Mouse (Mus musculus) liver, embryonic 13.5 days (tissue): ENCODE measurements around the gene Dab2ip. TPM values are rescaled to one million over a fixed set of nuclear protein-coding genes. Genes with fewer than 3 reads are reported as not detected.

Experiments used
- ATAC-seq: fragments of 200-750 bp; cut with Nextera tagmentation; 2 replicates; pipeline ENCODE4 v1.8.0; 2017; ENCODE audit warnings: low read depth, mild to moderate bottlenecking, moderate number of reproducible peaks, moderate library complexity
- DNase-seq: peaks from one replicate; pipeline ENCODE4 v3.0.0; 2022
- H3K27ac ChIP-seq: fragments of 300-500 bp; sonication (generic); 2 replicates; pipeline ENCODE4 v1.5.1; 2015; ENCODE audit warnings: moderate library complexity, mild to moderate bottlenecking, inconsistent platforms
- H3K27me3 ChIP-seq: fragments of 300-500 bp; sonication (generic); 2 replicates; pipeline ENCODE4 v1.6.1; 2015; ENCODE audit warnings: mild to moderate bottlenecking, inconsistent platforms
- H3K36me3 ChIP-seq: fragments of 300-500 bp; sonication (generic); 2 replicates; pipeline ENCODE4 v1.6.1; 2015; ENCODE audit warnings: mild to moderate bottlenecking, inconsistent platforms
- H3K4me1 ChIP-seq: fragments of 300-500 bp; sonication (generic); replicated peaks from 2 replicates; pipeline ENCODE4 v1.6.1; 2015; ENCODE audit warnings: inconsistent platforms
- H3K4me2 ChIP-seq: fragments of 300-500 bp; sonication (generic); 2 replicates; pipeline ENCODE4 v1.6.1; 2015; ENCODE audit warnings: inconsistent platforms, mild to moderate bottlenecking, moderate library complexity
- H3K4me3 ChIP-seq: fragments of 300-500 bp; sonication (generic); replicated peaks from 2 replicates; pipeline ENCODE4 v1.5.1; 2015; ENCODE audit warnings: mild to moderate bottlenecking, inconsistent platforms
- H3K9ac ChIP-seq: fragments of 300-500 bp; sonication (generic); 2 replicates; pipeline ENCODE4 v1.6.1; 2015; ENCODE audit warnings: mild to moderate bottlenecking, inconsistent platforms
- H3K9me3 ChIP-seq: fragments of 300-500 bp; sonication (generic); replicated peaks from 2 replicates; pipeline ENCODE4 v1.6.1; 2016; ENCODE audit warnings: inconsistent platforms
- WGBS: fragments of 180-500 bp; shearing (Covaris S2); methylation state at CpG from one replicate; pipeline ENCODE4 v1.1.7; 2015; ENCODE audit not compliant: insufficient replicate concordance; 5-methylcytosine and 5-hydroxymethylcytosine counted together
- polyA plus RNA-seq: library from polyadenylated mRNA; unstranded; fragments of >200 nt; fragmentation: Nextera tagmentation; extraction: Ambion mirVana; gene quantifications from 2 replicates; pipeline ENCODE4 v1.2.1, GENCODE M21; 2015

Dab2ip gene
- polyA plus RNA-seq, 1 experiment from 2014 or later = 6.7 TPM

GRCm38 (mm10) chr2:35722821-35723220, 164.8 kb downstream of the Dab2ip start:
- no peak overlapping the region for H3K4me3 ChIP-seq
- no peak overlapping the region for H3K4me2 ChIP-seq
- H3K9me3 ChIP-seq = no peaks in the 10 kb centered on the region
- 79% methylated on average over 9 of the region's 9 CpGs for WGBS
- no peak overlapping the region for H3K27ac ChIP-seq
- DNase-seq (no peak), ATAC-seq (no peak)
- peaks cover 47% of the 10 kb centered on the region for H3K36me3 ChIP-seq
- no peak overlapping the region for H3K9ac ChIP-seq
- no peaks in the 10 kb centered on the region for H3K4me1 ChIP-seq
- no peaks in the 10 kb centered on the region for H3K27me3 ChIP-seq

- Histone ChIP-seq H3K9ac (no peak overlapping the region), H3K4me3 (no peak overlapping the region), H3K4me2 (no peak overlapping the region), H3K4me1 (peaks cover 2% of the 10 kb centered on the region; the same call in 1 of the 2 replicates), H3K27me3 (no peaks in the 10 kb centered on the region), H3K9me3 (no peaks in the 10 kb centered on the region), H3K27ac (no peak overlapping the region), H3K36me3 (peaks cover 46% of the 10 kb centered on the region)
- ATAC-seq = no peak
- no peak for DNase-seq
- WGBS = 85% methylated on average over 6 of the region's 6 CpGs
These were observed 165.2 kb downstream of the Dab2ip start for GRCm38 (mm10) chr2:35723267-35723666.

- 77% methylated on average over 7 of the region's 7 CpGs for WGBS
- Histone ChIP-seq H3K4me3 (no peak overlapping the region), H3K9ac (no peak overlapping the region), H3K9me3 (no peaks in the 10 kb centered on the region), H3K27ac (no peak overlapping the region), H3K4me1 (peaks cover 6% of the 10 kb centered on the region), H3K27me3 (no peaks in the 10 kb centered on the region), H3K36me3 (peaks cover 46% of the 10 kb centered on the region), H3K4me2 (no peak overlapping the region)
- no peak for DNase-seq
- no peak for ATAC-seq
These were observed 165.6 kb downstream of the Dab2ip start for GRCm38 (mm10) chr2:35723691-35724090.

GRCm38 (mm10) chr2:35728633-35729032, 170.6 kb downstream of the Dab2ip start:
- Histone ChIP-seq H3K4me3 (no peak overlapping the region), H3K4me2 (no peak overlapping the region), H3K4me1 (peaks cover 22% of the 10 kb centered on the region), H3K9me3 (no peaks in the 10 kb centered on the region), H3K27ac (peak overlapping the region; percentile 34; the same call in 1 of the 2 replicates), H3K27me3 (no peaks in the 10 kb centered on the region), H3K36me3 (peaks cover 11% of the 10 kb centered on the region), H3K9ac (no peak overlapping the region)
- DNase-seq (no peak), ATAC-seq (no peak)
- WGBS = 38% methylated on average over 5 of the region's 5 CpGs

GRCm38 (mm10) chr2:35729077-35730065, 171.3 kb downstream of the Dab2ip start:
- WGBS = 41% methylated on average over 16 of the region's 16 CpGs
- H3K4me2 ChIP-seq = no peak overlapping the region

GRCm38 (mm10) chr2:35731671-35732449, 173.8 kb downstream of the Dab2ip start:
- H3K9me3 ChIP-seq = peaks cover 3% of the 10 kb centered on the region; the same call in 1 of the 2 replicates
- no peak for DNase-seq
- no peak for ATAC-seq
- H3K4me1 ChIP-seq = peaks cover 22% of the 10 kb centered on the region
- no peak overlapping the region for H3K4me2 ChIP-seq
- 26% methylated on average over 18 of the region's 18 CpGs for WGBS
- no peaks in the 10 kb centered on the region for H3K27me3 ChIP-seq
- H3K36me3 ChIP-seq = peaks cover 10% of the 10 kb centered on the region; the same call in 1 of the 2 replicates
- no peak overlapping the region for H3K4me3 ChIP-seq
- H3K9ac ChIP-seq = no peak overlapping the region
- H3K27ac ChIP-seq = no peak overlapping the region

More at GRCm38 (mm10) chr2:35729077-35730065, 171.3 kb downstream of the Dab2ip start:
- Histone ChIP-seq H3K4me3 (no peak overlapping the region), H3K9ac (no peak overlapping the region), H3K36me3 (peaks cover 10% of the 10 kb centered on the region; the same call in 1 of the 2 replicates), H3K4me1 (peaks cover 22% of the 10 kb centered on the region), H3K27ac (peak overlapping the region; percentile 34), H3K27me3 (no peaks in the 10 kb centered on the region), H3K9me3 (no peaks in the 10 kb centered on the region)
- DNase-seq = peak; percentile 19
- ATAC-seq = peak; percentile 82

- H3K9ac ChIP-seq = no peak overlapping the region
- WGBS = 87% methylated on average over 2 of the region's 2 CpGs
- H3K4me3 ChIP-seq = no peak overlapping the region
- peaks cover 3% of the 10 kb centered on the region; the same call in 1 of the 2 replicates for H3K9me3 ChIP-seq
- no peak overlapping the region for H3K27ac ChIP-seq
- ATAC-seq (no peak), DNase-seq (no peak)
- H3K36me3 ChIP-seq = peaks cover 5% of the 10 kb centered on the region; the same call in 1 of the 2 replicates
- peaks cover 3% of the 10 kb centered on the region for H3K4me1 ChIP-seq
- H3K4me2 ChIP-seq = no peak overlapping the region
- no peaks in the 10 kb centered on the region for H3K27me3 ChIP-seq
These were observed 176.9 kb downstream of the Dab2ip start for GRCm38 (mm10) chr2:35735001-35735400.

- H3K36me3 ChIP-seq = peaks cover 3% of the 10 kb centered on the region; the same call in 1 of the 2 replicates
- no peak overlapping the region for H3K4me3 ChIP-seq
- 45% methylated on average over 2 of the region's 2 CpGs for WGBS
- H3K27me3 ChIP-seq = no peaks in the 10 kb centered on the region
- no peak for DNase-seq
- H3K9ac ChIP-seq = no peak overlapping the region
- H3K4me1 ChIP-seq = no peaks in the 10 kb centered on the region
- H3K9me3 ChIP-seq = peaks cover 3% of the 10 kb centered on the region; the same call in 1 of the 2 replicates
- no peak overlapping the region for H3K4me2 ChIP-seq
- H3K27ac ChIP-seq = no peak overlapping the region
- ATAC-seq = no peak
These were observed 178.0 kb downstream of the Dab2ip start for GRCm38 (mm10) chr2:35736061-35736460.

- ATAC-seq = no peak
- H3K27ac ChIP-seq = no peak overlapping the region
- WGBS = 64% methylated on average over 7 of the region's 7 CpGs
These were observed 179.5 kb downstream of the Dab2ip start for GRCm38 (mm10) chr2:35737467-35738027.

GRCm38 (mm10) chr2:35739669-35740254, 181.7 kb downstream of the Dab2ip start:
- no peak overlapping the region for H3K27ac ChIP-seq
- no peak overlapping the region for H3K4me3 ChIP-seq
- H3K4me2 ChIP-seq = no peak overlapping the region
- 54% methylated on average over 13 of the region's 13 CpGs for WGBS
- H3K9ac ChIP-seq = no peak overlapping the region
- no peaks in the 10 kb centered on the region for H3K27me3 ChIP-seq
- H3K9me3 ChIP-seq = peaks cover 3% of the 10 kb centered on the region; the same call in 1 of the 2 replicates
- no peak for ATAC-seq
- no peaks in the 10 kb centered on the region for H3K4me1 ChIP-seq
- H3K36me3 ChIP-seq = no peaks in the 10 kb centered on the region
- DNase-seq = no peak

More at GRCm38 (mm10) chr2:35737467-35738027, 179.5 kb downstream of the Dab2ip start:
- H3K9ac ChIP-seq = no peak overlapping the region
- H3K27me3 ChIP-seq = no peaks in the 10 kb centered on the region
- no peaks in the 10 kb centered on the region for H3K36me3 ChIP-seq
- H3K4me3 ChIP-seq = no peak overlapping the region
- no peak for DNase-seq
- H3K4me1 ChIP-seq = no peaks in the 10 kb centered on the region
- H3K4me2 ChIP-seq = no peak overlapping the region
- H3K9me3 ChIP-seq = peaks cover 3% of the 10 kb centered on the region; the same call in 1 of the 2 replicates
